Mouse (Mus musculus): ENCODE measurements at regions not wholly inside any gene's neighbourhood (a gene's known extent, or its start where the extent isn't known, plus 50 kb on each side); places are given as distances from the start of the nearest gene placed in this dataset.

DNA sequence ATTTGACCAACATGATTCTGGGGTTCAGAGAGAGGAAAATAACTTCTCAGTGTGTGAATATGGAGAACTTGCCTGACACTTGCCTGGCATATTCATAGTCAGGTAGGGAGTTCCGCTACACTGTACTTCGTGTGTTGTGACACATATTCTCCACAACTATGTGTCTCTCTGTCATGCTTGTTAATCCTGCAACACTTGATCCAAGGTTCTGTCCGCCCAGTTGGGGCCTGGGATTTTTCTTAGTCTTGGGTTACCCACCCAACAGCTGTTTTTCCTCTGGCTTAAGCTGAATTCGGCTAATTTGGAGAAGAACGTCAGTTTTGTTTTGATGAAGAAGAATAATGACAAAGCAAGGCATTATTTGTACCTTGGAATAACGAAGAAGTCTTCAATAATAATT, 168.8 kb upstream of the Tnp1 start:
- TF ChIP-seq POLR2A (IDR thresholded peaks at IDR 0.05; ENCODE audit: low read depth, low read length) (no peak), CTCF (conservative IDR thresholded peaks at IDR 0.05; ENCODE audit: insufficient read depth, insufficient read length, low read depth, low read length) (no peak)
